Mouse (Mus musculus): ENCODE measurements around the gene Casc3.

GRCm38 (mm10) chr11:98765421-98766309, 39.0 kb upstream of the Casc3 start:
- TF ChIP-seq CTCF (IDR thresholded peaks at IDR 0.05; ENCODE audit: extremely low read depth, insufficient read depth, insufficient read length, insufficient replicate concordance), result no peak
- TF ChIP-seq POLR2A (IDR thresholded peaks at IDR 0.05; ENCODE audit: low read depth, low read length), result no peak

All from spleen, adult 2 months (tissue).